In genomic region chr2:163332368-163333055, GRCm38 (mm10) we compare ENCODE assay signal across 11 mouse cellular contexts.
DNase-seq lines count a peak whose midpoint lies in the region; ATAC-seq and TF ChIP-seq lines count a peak whose summit lies in the region.
"Had no signal": no experiment of that assay in that cellular context is flagged by ENCODE, and none has a peak within 500 bp of the region (broad histone marks: within the 10 kb centered on the region; RNA-seq: fewer than 3 reads in every experiment).

No protein-coding gene starts in this region.

- H3K27ac ChIP-seq in heart, embryonic 15.5 days = peak overlapping the region; percentile 25
- H3K27ac ChIP-seq in liver, embryonic 12.5 days = no peak overlapping the region
- no peak overlapping the region for H3K27ac ChIP-seq in hindbrain, embryonic 12.5 days
- H3K27ac ChIP-seq: neural tube, embryonic 12.5 days had no signal

- no peak overlapping the region for H3K9ac ChIP-seq in heart, embryonic 15.5 days
- no peak overlapping the region for H3K9ac ChIP-seq in liver, embryonic 12.5 days
- no peak overlapping the region for H3K9ac ChIP-seq in hindbrain, embryonic 12.5 days
- H3K9ac ChIP-seq: neural tube, embryonic 12.5 days had no signal

- no peak for TF ChIP-seq POLR2A in brain, embryonic 14.5 days (IDR thresholded peaks at IDR 0.05; ENCODE audit: borderline replicate concordance, extremely low read depth, insufficient read depth, insufficient read length, poor library complexity, severe bottlenecking)

- DNase-seq in heart, postnatal 14 days = no peak
- DNase-seq in brain, embryonic 14.5 days (ENCODE audit: low read depth) = peak; percentile 75
- peak; percentile 20 to 41 for DNase-seq in frontal cortex, postnatal 14 days (ENCODE audit: low spot score in 2 of 2)
- peak; percentile 54 to 85 for DNase-seq in left cerebral cortex, postnatal 25 days (ENCODE audit: low spot score in 2 of 2)
- DNase-seq in cerebellum, adult 11 months = no peak
- DNase-seq: gastrocnemius, postnatal 10 days; thymus, adult 2 months had no signal

- 0 out of 2 replicates have a peak overlapping the region, but pooled peaks have one; percentile 6 for H3K4me2 ChIP-seq in heart, embryonic 15.5 days
- no peak overlapping the region for H3K4me2 ChIP-seq in liver, embryonic 12.5 days
- H3K4me2 ChIP-seq in hindbrain, embryonic 12.5 days (replicated peaks) = no peak overlapping the region
- H3K4me2 ChIP-seq: neural tube, embryonic 12.5 days had no signal

- TF ChIP-seq CTCF in brain, embryonic 14.5 days (IDR thresholded peaks at IDR 0.05; ENCODE audit: borderline replicate concordance, extremely low read depth, insufficient read depth, insufficient read length) = no peak

- intact Hi-C loops in heart, postnatal 14 days (cut with DNase I) = loop anchor here (5.0 kb wide), 3 partner anchors 130 to 410 kb away; partner anchors contain the start of gene Tox2
- intact Hi-C loops in left cerebral cortex, postnatal 25 days (cut with DNase I) = loop anchor here (5.0 kb wide), 1 partner anchor 410 kb away; no protein-coding TSS in a partner anchor

- ATAC-seq in heart, embryonic 15.5 days (replicated peaks; ENCODE audit: insufficient number of reproducible peaks, insufficient read depth, low FRiP score, low read depth) = no peak
- ATAC-seq in liver, embryonic 12.5 days = no peak
- ATAC-seq in hindbrain, embryonic 12.5 days (ENCODE audit: low FRiP score) = no peak

- H3K9me3 ChIP-seq in heart, embryonic 15.5 days (replicated peaks) = no peaks in the 10 kb centered on the region
- H3K9me3 ChIP-seq in liver, embryonic 12.5 days (replicated peaks) = no peaks in the 10 kb centered on the region
- no peaks in the 10 kb centered on the region for H3K9me3 ChIP-seq in hindbrain, embryonic 12.5 days (replicated peaks)
- H3K9me3 ChIP-seq: neural tube, embryonic 12.5 days had no signal

- no peaks in the 10 kb centered on the region; the same call in 1 of the 2 replicates for H3K27me3 ChIP-seq in heart, embryonic 15.5 days
- peaks cover 54% of the 10 kb centered on the region for H3K27me3 ChIP-seq in liver, embryonic 12.5 days (replicated peaks)
- H3K27me3 ChIP-seq in hindbrain, embryonic 12.5 days = peaks cover 19% of the 10 kb centered on the region

- no peak overlapping the region for H3K4me3 ChIP-seq in heart, embryonic 15.5 days
- no peak overlapping the region for H3K4me3 ChIP-seq in liver, embryonic 12.5 days
- no peak overlapping the region for H3K4me3 ChIP-seq in hindbrain, embryonic 12.5 days
- H3K4me3 ChIP-seq: neural tube, embryonic 12.5 days had no signal

- H3K4me1 ChIP-seq in heart, embryonic 15.5 days (replicated peaks) = peaks cover 23% of the 10 kb centered on the region
- no peaks in the 10 kb centered on the region for H3K4me1 ChIP-seq in liver, embryonic 12.5 days
- peaks cover 5% of the 10 kb centered on the region; the same call in 1 of the 2 replicates for H3K4me1 ChIP-seq in hindbrain, embryonic 12.5 days
- H3K4me1 ChIP-seq: neural tube, embryonic 12.5 days had no signal

- 35% methylated on average over 13 of the region's 13 CpGs for WGBS in heart, embryonic 15.5 days
- 63% methylated on average over 13 of the region's 13 CpGs for WGBS in liver, embryonic 12.5 days (ENCODE audit: insufficient replicate concordance)
- 66% methylated on average over 13 of the region's 13 CpGs for WGBS in hindbrain, embryonic 12.5 days

- peaks cover 18% of the 10 kb centered on the region for H3K36me3 ChIP-seq in heart, embryonic 15.5 days
- H3K36me3 ChIP-seq in liver, embryonic 12.5 days = no peaks in the 10 kb centered on the region
- H3K36me3 ChIP-seq in hindbrain, embryonic 12.5 days = no peaks in the 10 kb centered on the region
- H3K36me3 ChIP-seq: neural tube, embryonic 12.5 days had no signal

Comparison
In these comparisons a context has a peak if more than half of its experiments do, and no peak if none do; other contexts are left out.
1. DNase-seq: peak in brain, embryonic 14.5 days (single experiment), frontal cortex, postnatal 14 days (2 of 2) and left cerebral cortex, postnatal 25 days (2 of 2); none in heart, postnatal 14 days (0 of 2) and cerebellum, adult 11 months (single experiment).